11 mouse cellular contexts compared by ENCODE assay signal in genomic region chr3:104596451-104597134, GRCm38 (mm10). TPM values are rescaled to one million over a fixed set of nuclear protein-coding genes. Genes with fewer than 3 reads are reported as not detected.
DNase-seq lines count a peak whose midpoint lies in the region; ATAC-seq and TF ChIP-seq lines count a peak whose summit lies in the region.
"Had no signal": no experiment of that assay in that cellular context is flagged by ENCODE, and none has a peak within 500 bp of the region (broad histone marks: within the 10 kb centered on the region; RNA-seq: fewer than 3 reads in every experiment).

No protein-coding gene starts in this region.

- ATAC-seq in hindbrain, embryonic 15.5 days (ENCODE audit: low FRiP score, low read depth): peak; percentile 45; the same call in 1 of the 2 replicates
- ATAC-seq in hindbrain, embryonic 12.5 days (ENCODE audit: low FRiP score): no peak
- ATAC-seq in midbrain, embryonic 15.5 days (replicated peaks): no peak
- no peak for ATAC-seq in midbrain, embryonic 13.5 days
- no peak for ATAC-seq in stomach, postnatal 0 days (ENCODE audit: low FRiP score, low TSS enrichment)

- peak in 1 of 2 experiments; percentile 44 for DNase-seq in cerebellum, adult 2 months
- DNase-seq in cerebellum, adult 8-10 months: no peak
- no peak for DNase-seq in stomach, postnatal 0 days (ENCODE audit: low spot score)
- DNase-seq in kidney, adult 9 months: no peak
- DNase-seq: spleen, adult 18-20 months had no signal

- no peaks in the 10 kb centered on the region for H3K36me3 ChIP-seq in hindbrain, embryonic 15.5 days
- no peaks in the 10 kb centered on the region for H3K36me3 ChIP-seq in hindbrain, embryonic 12.5 days
- H3K36me3 ChIP-seq in midbrain, embryonic 15.5 days (replicated peaks): no peaks in the 10 kb centered on the region
- H3K36me3 ChIP-seq in midbrain, embryonic 13.5 days: no peaks in the 10 kb centered on the region
- no peaks in the 10 kb centered on the region for H3K36me3 ChIP-seq in stomach, postnatal 0 days (ENCODE audit: control insufficient read depth, insufficient read depth, low read length)
- H3K36me3 ChIP-seq: embryonic facial prominence, embryonic 13.5 days; neural tube, embryonic 12.5 days had no signal

- no peak overlapping the region for H3K4me3 ChIP-seq in cerebellum, adult 2 months (replicated peaks; ENCODE audit: insufficient read depth, low read depth, low read length)
- no peak overlapping the region for H3K4me3 ChIP-seq in hindbrain, embryonic 15.5 days
- no peak overlapping the region for H3K4me3 ChIP-seq in hindbrain, embryonic 12.5 days
- H3K4me3 ChIP-seq in midbrain, embryonic 15.5 days: no peak overlapping the region
- H3K4me3 ChIP-seq in midbrain, embryonic 13.5 days (replicated peaks): no peak overlapping the region
- no peak overlapping the region for H3K4me3 ChIP-seq in stomach, postnatal 0 days (ENCODE audit: low read depth, low read length)
- H3K4me3 ChIP-seq: embryonic facial prominence, embryonic 13.5 days; neural tube, embryonic 12.5 days had no signal

- no peak for TF ChIP-seq EP300 in stomach, postnatal 0 days (optimal IDR thresholded peaks at IDR 0.05)

- no peak overlapping the region for H3K9ac ChIP-seq in hindbrain, embryonic 15.5 days
- H3K9ac ChIP-seq in hindbrain, embryonic 12.5 days: no peak overlapping the region
- no peak overlapping the region for H3K9ac ChIP-seq in midbrain, embryonic 15.5 days
- H3K9ac ChIP-seq in midbrain, embryonic 13.5 days (replicated peaks): no peak overlapping the region
- no peak overlapping the region for H3K9ac ChIP-seq in stomach, postnatal 0 days (ENCODE audit: low read length)
- H3K9ac ChIP-seq: embryonic facial prominence, embryonic 13.5 days; neural tube, embryonic 12.5 days had no signal

- H3K27me3 ChIP-seq in cerebellum, adult 2 months (ENCODE audit: control insufficient read depth, insufficient read depth, low read length): no peaks in the 10 kb centered on the region
- H3K27me3 ChIP-seq in hindbrain, embryonic 15.5 days: no peaks in the 10 kb centered on the region
- no peaks in the 10 kb centered on the region for H3K27me3 ChIP-seq in hindbrain, embryonic 12.5 days
- no peaks in the 10 kb centered on the region for H3K27me3 ChIP-seq in midbrain, embryonic 15.5 days (replicated peaks)
- no peaks in the 10 kb centered on the region for H3K27me3 ChIP-seq in midbrain, embryonic 13.5 days
- no peaks in the 10 kb centered on the region for H3K27me3 ChIP-seq in stomach, postnatal 0 days (ENCODE audit: control insufficient read depth, insufficient read depth, low read length)
- H3K27me3 ChIP-seq: embryonic facial prominence, embryonic 13.5 days; neural tube, embryonic 12.5 days had no signal

- peak overlapping the region; percentile 8 for H3K27ac ChIP-seq in cerebellum, adult 2 months (ENCODE audit: insufficient read depth, low read length)
- H3K27ac ChIP-seq in hindbrain, embryonic 15.5 days (replicated peaks): peak overlapping the region; percentile 73
- H3K27ac ChIP-seq in hindbrain, embryonic 12.5 days: no peak overlapping the region
- H3K27ac ChIP-seq in midbrain, embryonic 15.5 days: peak overlapping the region; percentile 43
- H3K27ac ChIP-seq in midbrain, embryonic 13.5 days: no peak overlapping the region
- H3K27ac ChIP-seq in stomach, postnatal 0 days (replicated peaks): no peak overlapping the region; the same call in 1 of the 2 replicates
- H3K27ac ChIP-seq: embryonic facial prominence, embryonic 13.5 days; neural tube, embryonic 12.5 days had no signal

- peaks cover 26% of the 10 kb centered on the region for H3K4me1 ChIP-seq in cerebellum, adult 2 months (ENCODE audit: control insufficient read depth, insufficient read depth, low read length)
- H3K4me1 ChIP-seq in hindbrain, embryonic 15.5 days (replicated peaks): peaks cover 10% of the 10 kb centered on the region; the same call in 1 of the 2 replicates
- no peaks in the 10 kb centered on the region for H3K4me1 ChIP-seq in hindbrain, embryonic 12.5 days
- no peaks in the 10 kb centered on the region for H3K4me1 ChIP-seq in midbrain, embryonic 15.5 days
- H3K4me1 ChIP-seq in midbrain, embryonic 13.5 days (replicated peaks): no peaks in the 10 kb centered on the region
- H3K4me1 ChIP-seq in stomach, postnatal 0 days (replicated peaks; ENCODE audit: control insufficient read depth, insufficient read depth): no peaks in the 10 kb centered on the region
- H3K4me1 ChIP-seq: neural tube, embryonic 12.5 days had no signal

- no peak for TF ChIP-seq POLR2A in cerebellum, adult 2 months (IDR thresholded peaks at IDR 0.05; ENCODE audit: borderline replicate concordance, insufficient read depth, low read length)

- peak overlapping the region; percentile 38 for H3K4me2 ChIP-seq in hindbrain, embryonic 15.5 days
- H3K4me2 ChIP-seq in hindbrain, embryonic 12.5 days (replicated peaks): no peak overlapping the region
- H3K4me2 ChIP-seq in midbrain, embryonic 15.5 days: no peak overlapping the region
- no peak overlapping the region for H3K4me2 ChIP-seq in midbrain, embryonic 13.5 days (replicated peaks)
- peak overlapping the region; percentile 27 for H3K4me2 ChIP-seq in stomach, postnatal 0 days (replicated peaks; ENCODE audit: low read depth)
- H3K4me2 ChIP-seq: embryonic facial prominence, embryonic 13.5 days; neural tube, embryonic 12.5 days had no signal

- no peaks in the 10 kb centered on the region for H3K9me3 ChIP-seq in hindbrain, embryonic 15.5 days
- no peaks in the 10 kb centered on the region for H3K9me3 ChIP-seq in hindbrain, embryonic 12.5 days (replicated peaks)
- H3K9me3 ChIP-seq in midbrain, embryonic 15.5 days: no peaks in the 10 kb centered on the region
- H3K9me3 ChIP-seq in midbrain, embryonic 13.5 days: no peaks in the 10 kb centered on the region
- no peaks in the 10 kb centered on the region for H3K9me3 ChIP-seq in stomach, postnatal 0 days (ENCODE audit: control insufficient read depth, low read length)
- H3K9me3 ChIP-seq: embryonic facial prominence, embryonic 13.5 days; neural tube, embryonic 12.5 days had no signal

- 5% methylated on average over 6 of the region's 6 CpGs for WGBS in cerebellum, adult 2 months
- 56% methylated on average over 6 of the region's 6 CpGs for WGBS in hindbrain, embryonic 15.5 days
- 73% methylated on average over 6 of the region's 6 CpGs for WGBS in hindbrain, embryonic 12.5 days
- 73% methylated on average over 6 of the region's 6 CpGs for WGBS in midbrain, embryonic 15.5 days
- 86% methylated on average over 6 of the region's 6 CpGs for WGBS in midbrain, embryonic 13.5 days
- 45% methylated on average over 6 of the region's 6 CpGs for WGBS in stomach, postnatal 0 days

- no peak for TF ChIP-seq CTCF in cerebellum, adult 2 months (IDR thresholded peaks at IDR 0.05; ENCODE audit: borderline replicate concordance, insufficient read depth, low read depth, low read length)
- TF ChIP-seq CTCF in stomach, postnatal 0 days (IDR thresholded peaks at IDR 0.05; ENCODE audit: low read depth): no peak

RNA-seq across cellular contexts. Expression of gene Slc16a1, which starts 41.9 kb away (rescaled TPM):
- 29.9 and 31.9 TPM in 2 replicates for polyA plus RNA-seq in cerebellum, adult 2 months (2012; rRNA removed)
- polyA plus RNA-seq in hindbrain, embryonic 15.5 days (2015; fragmentation: Nextera tagmentation; extraction: Ambion mirVana): 9.1 and 10.5 TPM in 2 replicates
- 21.4 and 22.0 TPM in 2 replicates for polyA plus RNA-seq in hindbrain, embryonic 12.5 days (2016; fragmentation: Nextera tagmentation; extraction: Ambion mirVana)
- 9.0 and 9.7 TPM in 2 replicates for polyA plus RNA-seq in midbrain, embryonic 15.5 days (2015; fragmentation: Nextera tagmentation; extraction: Ambion mirVana)
- 9.4 and 9.6 TPM in 2 replicates for polyA plus RNA-seq in midbrain, embryonic 13.5 days (2015; fragmentation: Nextera tagmentation; extraction: Ambion mirVana)
- 32.0 and 32.1 TPM in 2 replicates for polyA plus RNA-seq in stomach, postnatal 0 days (2015; fragmentation: Nextera tagmentation; extraction: Ambion mirVana)

Comparison
In these comparisons a context has a peak if more than half of its experiments do, and no peak if none do; other contexts are left out.
1. H3K27ac ChIP-seq: peak in cerebellum, adult 2 months (single experiment), hindbrain, embryonic 15.5 days (single experiment) and midbrain, embryonic 15.5 days (single experiment); none in hindbrain, embryonic 12.5 days (single experiment), midbrain, embryonic 13.5 days (single experiment) and stomach, postnatal 0 days (single experiment).
2. H3K4me2 ChIP-seq: peak in hindbrain, embryonic 15.5 days (single experiment) and stomach, postnatal 0 days (single experiment); none in hindbrain, embryonic 12.5 days (single experiment), midbrain, embryonic 15.5 days (single experiment) and midbrain, embryonic 13.5 days (single experiment).